Mouse (Mus musculus) forebrain, embryonic 12.5 days (tissue): ENCODE data around the gene Ddx4. TPM values are rescaled to one million over a fixed set of nuclear protein-coding genes. Genes with fewer than 3 reads are reported as not detected.

Experiments used
- ATAC-seq: fragments of 200-750 bp; cut with Nextera tagmentation; 2 replicates; pipeline ENCODE4 v1.8.0; 2017; ENCODE audit warnings: moderate TSS enrichment; ENCODE audit not compliant: low FRiP score
- H3K27ac ChIP-seq: fragments of 300-500 bp; sonication (generic); 2 replicates; pipeline ENCODE4 v1.5.1; 2016; ENCODE audit warnings: mild to moderate bottlenecking
- H3K27me3 ChIP-seq: fragments of 300-500 bp; sonication (generic); 2 replicates; pipeline ENCODE4 v1.6.1; 2016; ENCODE audit warnings: mild to moderate bottlenecking
- H3K36me3 ChIP-seq: fragments of 300-500 bp; sonication (generic); replicated peaks from 2 replicates; pipeline ENCODE4 v1.6.1; 2016; ENCODE audit warnings: mild to moderate bottlenecking
- H3K4me1 ChIP-seq: fragments of 300-500 bp; sonication (generic); 2 replicates; pipeline ENCODE4 v1.6.1; 2016
- H3K4me2 ChIP-seq: fragments of 300-500 bp; sonication (generic); 2 replicates; pipeline ENCODE4 v1.6.1; 2016; ENCODE audit warnings: mild to moderate bottlenecking, moderate library complexity
- H3K4me3 ChIP-seq: fragments of 300-500 bp; sonication (generic); replicated peaks from 2 replicates; pipeline ENCODE4 v1.5.1; 2016; ENCODE audit warnings: mild to moderate bottlenecking
- H3K9ac ChIP-seq: fragments of 300-500 bp; sonication (generic); 2 replicates; pipeline ENCODE4 v1.6.1; 2016; ENCODE audit warnings: mild to moderate bottlenecking
- H3K9me3 ChIP-seq: fragments of 300-500 bp; sonication (generic); 2 replicates; pipeline ENCODE4 v1.6.1; 2016
- WGBS: fragments of 180-500 bp; shearing (Covaris S2); methylation state at CpG from one replicate; pipeline ENCODE4 v1.1.7; 2016; 5-methylcytosine and 5-hydroxymethylcytosine counted together
- polyA plus RNA-seq: library from polyadenylated mRNA; unstranded; fragments of >200 nt; fragmentation: Nextera tagmentation; extraction: Ambion mirVana; gene quantifications from 2 replicates; pipeline ENCODE4 v1.2.1, GENCODE M21; 2016

The Ddx4 gene
- polyA plus RNA-seq, 1 experiment from 2014 or later = 0.86 TPM

- no peaks in the 10 kb centered on the region for H3K27me3 ChIP-seq
- H3K4me1 ChIP-seq = peaks cover 2% of the 10 kb centered on the region; the same call in 1 of the 2 replicates
- H3K4me3 ChIP-seq = no peak overlapping the region
- 0 out of 2 replicates have a peak, but pooled peaks cover 7% of the 10 kb centered on the region for H3K36me3 ChIP-seq
- 90% methylated on average over 10 of the region's 10 CpGs for WGBS
- H3K4me2 ChIP-seq = no peak overlapping the region
- ATAC-seq = no peak
- H3K27ac ChIP-seq = no peak overlapping the region
- no peaks in the 10 kb centered on the region for H3K9me3 ChIP-seq
- H3K9ac ChIP-seq = no peak overlapping the region
These were observed 14.3 kb upstream of the Ddx4 start for GRCm38 (mm10) chr13:112666433-112667024.

GRCm38 (mm10) chr13:112661687-112662086 is 9.4 kb upstream of the Ddx4 start:
- no peak overlapping the region for H3K9ac ChIP-seq
- H3K4me2 ChIP-seq = peak overlapping the region; percentile 82; the same call in 1 of the 2 replicates
- peak overlapping the region; percentile 75; the same call in 1 of the 2 replicates for H3K4me3 ChIP-seq

GRCm38 (mm10) chr13:112660574-112661381 is 8.5 kb upstream of the Ddx4 start, which contains the start of gene Slc38a9:
Gene Slc38a9 (plus strand): TSS chr13:112660751.
- Histone ChIP-seq H3K4me1 (peaks cover 11% of the 10 kb centered on the region), H3K36me3 (no peaks in the 10 kb centered on the region), H3K4me3 (peak within 1 kb of the TSS; percentile 75), H3K9me3 (no peaks in the 10 kb centered on the region), H3K4me2 (peak within 1 kb of the TSS; percentile 82), H3K27me3 (no peaks in the 10 kb centered on the region), H3K27ac (peak within 1 kb of the TSS; percentile 70), H3K9ac (peak within 1 kb of the TSS; percentile 77)
- WGBS = under 1% methylated on average over 33 of the region's 33 CpGs
- peak; percentile 99 for ATAC-seq

More at GRCm38 (mm10) chr13:112661687-112662086, 9.4 kb upstream of the Ddx4 start:
- Histone ChIP-seq H3K36me3 (no peaks in the 10 kb centered on the region), H3K27ac (no peak overlapping the region), H3K27me3 (no peaks in the 10 kb centered on the region), H3K4me1 (peaks cover 11% of the 10 kb centered on the region), H3K9me3 (no peaks in the 10 kb centered on the region)
- ATAC-seq = no peak
- WGBS = 70% methylated on average over 2 of the region's 2 CpGs

- Histone ChIP-seq H3K27me3 (no peaks in the 10 kb centered on the region), H3K4me3 (peak overlapping the region; percentile 75), H3K9me3 (no peaks in the 10 kb centered on the region), H3K36me3 (no peaks in the 10 kb centered on the region), H3K27ac (no peak overlapping the region), H3K4me1 (peaks cover 11% of the 10 kb centered on the region), H3K4me2 (peak overlapping the region; percentile 82), H3K9ac (peak overlapping the region; percentile 77; the same call in 1 of the 2 replicates)
- peak; percentile 37 for ATAC-seq
- WGBS = 3% methylated on average over 10 of the region's 10 CpGs
These were observed 7.8 kb upstream of the Ddx4 start for GRCm38 (mm10) chr13:112659986-112660573.

- H3K27me3 ChIP-seq = no peaks in the 10 kb centered on the region
- no peak overlapping the region for H3K9ac ChIP-seq
- ATAC-seq = no peak
- no peak overlapping the region for H3K4me2 ChIP-seq
- whole genome bisulfite sequencing = 82% methylated on average over 3 of the region's 3 CpGs
- no peak overlapping the region for H3K4me3 ChIP-seq
- H3K36me3 ChIP-seq = 0 out of 2 replicates have a peak, but pooled peaks cover 3% of the 10 kb centered on the region
- H3K27ac ChIP-seq = no peak overlapping the region
- H3K4me1 ChIP-seq = no peaks in the 10 kb centered on the region
- H3K9me3 ChIP-seq = peaks cover 10% of the 10 kb centered on the region
These were observed 1.1 kb downstream of the Ddx4 start for GRCm38 (mm10) chr13:112651183-112651582.

- Histone ChIP-seq H3K27me3 (no peaks in the 10 kb centered on the region), H3K4me3 (no peak overlapping the region), H3K4me2 (no peak overlapping the region), H3K4me1 (no peaks in the 10 kb centered on the region), H3K36me3 (no peaks in the 10 kb centered on the region), H3K9ac (no peak overlapping the region), H3K9me3 (no peaks in the 10 kb centered on the region), H3K27ac (no peak overlapping the region)
- no peak for ATAC-seq
- WGBS = 79% methylated on average over 1 of the region's 1 CpGs
These were observed 6.6 kb downstream of the Ddx4 start for GRCm38 (mm10) chr13:112645529-112646186.

GRCm38 (mm10) chr13:112644996-112645395 is 7.3 kb downstream of the Ddx4 start:
- no peak for ATAC-seq
- Histone ChIP-seq H3K9ac (no peak overlapping the region), H3K9me3 (no peaks in the 10 kb centered on the region), H3K4me2 (no peak overlapping the region), H3K27ac (no peak overlapping the region), H3K27me3 (no peaks in the 10 kb centered on the region), H3K4me1 (no peaks in the 10 kb centered on the region), H3K4me3 (no peak overlapping the region), H3K36me3 (no peaks in the 10 kb centered on the region)
- 84% methylated on average over 3 of the region's 3 CpGs for WGBS

- H3K9ac ChIP-seq = no peak overlapping the region
- no peak for ATAC-seq
- no peaks in the 10 kb centered on the region for H3K4me1 ChIP-seq
- H3K27me3 ChIP-seq = no peaks in the 10 kb centered on the region
- no peaks in the 10 kb centered on the region for H3K36me3 ChIP-seq
- no peaks in the 10 kb centered on the region for H3K9me3 ChIP-seq
- H3K27ac ChIP-seq = no peak overlapping the region
- WGBS = 93% methylated on average over 3 of the region's 3 CpGs
- H3K4me2 ChIP-seq = no peak overlapping the region
- H3K4me3 ChIP-seq = no peak overlapping the region
These were observed 9.4 kb downstream of the Ddx4 start for GRCm38 (mm10) chr13:112642897-112643296.

- H3K4me3 ChIP-seq = no peak overlapping the region
- H3K9me3 ChIP-seq = no peaks in the 10 kb centered on the region
- no peak for ATAC-seq
- H3K27me3 ChIP-seq = no peaks in the 10 kb centered on the region
- no peak overlapping the region for H3K4me2 ChIP-seq
- 74% methylated on average over 3 of the region's 4 CpGs for WGBS
- no peaks in the 10 kb centered on the region for H3K4me1 ChIP-seq
- no peak overlapping the region for H3K27ac ChIP-seq
- no peaks in the 10 kb centered on the region for H3K36me3 ChIP-seq
- H3K9ac ChIP-seq = no peak overlapping the region
These were observed 13.2 kb downstream of the Ddx4 start for GRCm38 (mm10) chr13:112639111-112639510.

- WGBS = 52% methylated on average over 3 of the region's 3 CpGs
- H3K9ac ChIP-seq = no peak overlapping the region
- H3K4me3 ChIP-seq = no peak overlapping the region
- no peak for ATAC-seq
- no peak overlapping the region for H3K4me2 ChIP-seq
- H3K4me1 ChIP-seq = no peaks in the 10 kb centered on the region
- H3K36me3 ChIP-seq = no peaks in the 10 kb centered on the region
- H3K27ac ChIP-seq = no peak overlapping the region
- no peaks in the 10 kb centered on the region for H3K27me3 ChIP-seq
- no peaks in the 10 kb centered on the region for H3K9me3 ChIP-seq
These were observed 15.8 kb downstream of the Ddx4 start for GRCm38 (mm10) chr13:112636498-112636897.

- ATAC-seq = no peak
- Histone ChIP-seq H3K27me3 (no peaks in the 10 kb centered on the region), H3K4me1 (no peaks in the 10 kb centered on the region), H3K9ac (no peak overlapping the region), H3K4me3 (no peak overlapping the region), H3K27ac (no peak overlapping the region), H3K9me3 (no peaks in the 10 kb centered on the region), H3K4me2 (no peak overlapping the region), H3K36me3 (no peaks in the 10 kb centered on the region)
- WGBS = 78% methylated on average over 7 of the region's 7 CpGs
These were observed 17.0 kb downstream of the Ddx4 start for GRCm38 (mm10) chr13:112635174-112635837.

- no peak overlapping the region for H3K27ac ChIP-seq
- no peaks in the 10 kb centered on the region for H3K36me3 ChIP-seq
- H3K4me2 ChIP-seq = no peak overlapping the region
- H3K27me3 ChIP-seq = no peaks in the 10 kb centered on the region
- H3K4me3 ChIP-seq = no peak overlapping the region
- no peaks in the 10 kb centered on the region for H3K4me1 ChIP-seq
- no peaks in the 10 kb centered on the region for H3K9me3 ChIP-seq
- ATAC-seq = no peak
- no peak overlapping the region for H3K9ac ChIP-seq
These were observed 26.7 kb downstream of the Ddx4 start for GRCm38 (mm10) chr13:112625566-112625965.
